Mouse (Mus musculus) midbrain, postnatal 0 days (tissue): ENCODE measurements around the gene Lag3. TPM values are rescaled to one million over a fixed set of nuclear protein-coding genes. Genes with fewer than 3 reads are reported as not detected.

Source experiments
- ATAC-seq: fragments of 200-750 bp; cut with Nextera tagmentation; 2 replicates; pipeline ENCODE4 v1.8.0; 2017; ENCODE audit warnings: moderate number of reproducible peaks, mild to moderate bottlenecking, moderate TSS enrichment, moderate library complexity; ENCODE audit not compliant: low FRiP score
- DNase-seq: peaks from one replicate; pipeline ENCODE4 v3.0.0-alpha.2; 2015; ENCODE audit warnings: low spot score
- H3K27ac ChIP-seq: fragments of 300-500 bp; sonication (generic); 2 replicates; pipeline ENCODE4 v1.5.1; 2014; ENCODE audit warnings: low read depth, mild to moderate bottlenecking, low read length, mixed read lengths
- H3K27me3 ChIP-seq: fragments of 300-500 bp; sonication (generic); 2 replicates; pipeline ENCODE4 v1.6.1; 2014; ENCODE audit warnings: low read length, control low read depth, mixed read lengths; ENCODE audit not compliant: insufficient read depth
- H3K36me3 ChIP-seq: fragments of 300-500 bp; sonication (generic); 2 replicates; pipeline ENCODE4 v1.6.1; 2014; ENCODE audit warnings: low read length, control low read depth, mixed read lengths; ENCODE audit not compliant: insufficient read depth
- H3K4me1 ChIP-seq: fragments of 300-500 bp; sonication (generic); 2 replicates; pipeline ENCODE4 v1.6.1; 2014; ENCODE audit warnings: mild to moderate bottlenecking, control low read depth, antibody characterized with exemption, low read length, mixed read lengths; ENCODE audit not compliant: insufficient read depth
- H3K4me2 ChIP-seq: fragments of 300-500 bp; sonication (generic); 2 replicates; pipeline ENCODE4 v1.6.1; 2014; ENCODE audit warnings: low read depth, mild to moderate bottlenecking, low read length, mixed read lengths; ENCODE audit not compliant: poor library complexity, severe bottlenecking
- H3K4me3 ChIP-seq: fragments of 300-500 bp; sonication (generic); 2 replicates; pipeline ENCODE4 v1.5.1; 2014; ENCODE audit warnings: low read depth, mild to moderate bottlenecking, low read length, moderate library complexity
- H3K9ac ChIP-seq: fragments of 300-500 bp; sonication (generic); replicated peaks from 2 replicates; pipeline ENCODE4 v1.6.1; 2014; ENCODE audit warnings: mild to moderate bottlenecking, low read length, moderate library complexity, mixed read lengths; ENCODE audit not compliant: poor library complexity, severe bottlenecking
- H3K9me3 ChIP-seq: fragments of 300-500 bp; sonication (generic); 2 replicates; pipeline ENCODE4 v1.6.1; 2016; ENCODE audit warnings: low read length, control low read depth
- CTCF ChIP-seq: IDR thresholded peaks from 2 replicates; pipeline ENCODE4 v1.5.1; 2016; ENCODE audit warnings: antibody characterized with exemption, mild to moderate bottlenecking
- WGBS: fragments of 180-500 bp; shearing (Covaris S2); extraction: QIAGEN DNeasy Blood & Tissue Kit; methylation state at CpG from one replicate; pipeline ENCODE4 v1.1.7; 2014; 5-methylcytosine and 5-hydroxymethylcytosine counted together
- polyA plus RNA-seq: library from polyadenylated mRNA; unstranded; fragments of >200 nt; fragmentation: Nextera tagmentation; extraction: Ambion mirVana; gene quantifications from 2 replicates; pipeline ENCODE4 v1.2.1, GENCODE M21; 2015
- total RNA-seq: library from RNA; depleted of rRNA; stranded (reverse); fragments of >200 nt; gene quantifications from 2 replicates; pipeline ENCODE4 v1.2.3, GENCODE M21; 2014; rRNA removed

Gene Lag3
- 1.1 and 2.1 TPM in 2 replicates for total RNA-seq
- 2.8 and 3.5 TPM in 2 replicates for polyA plus RNA-seq

DNA sequence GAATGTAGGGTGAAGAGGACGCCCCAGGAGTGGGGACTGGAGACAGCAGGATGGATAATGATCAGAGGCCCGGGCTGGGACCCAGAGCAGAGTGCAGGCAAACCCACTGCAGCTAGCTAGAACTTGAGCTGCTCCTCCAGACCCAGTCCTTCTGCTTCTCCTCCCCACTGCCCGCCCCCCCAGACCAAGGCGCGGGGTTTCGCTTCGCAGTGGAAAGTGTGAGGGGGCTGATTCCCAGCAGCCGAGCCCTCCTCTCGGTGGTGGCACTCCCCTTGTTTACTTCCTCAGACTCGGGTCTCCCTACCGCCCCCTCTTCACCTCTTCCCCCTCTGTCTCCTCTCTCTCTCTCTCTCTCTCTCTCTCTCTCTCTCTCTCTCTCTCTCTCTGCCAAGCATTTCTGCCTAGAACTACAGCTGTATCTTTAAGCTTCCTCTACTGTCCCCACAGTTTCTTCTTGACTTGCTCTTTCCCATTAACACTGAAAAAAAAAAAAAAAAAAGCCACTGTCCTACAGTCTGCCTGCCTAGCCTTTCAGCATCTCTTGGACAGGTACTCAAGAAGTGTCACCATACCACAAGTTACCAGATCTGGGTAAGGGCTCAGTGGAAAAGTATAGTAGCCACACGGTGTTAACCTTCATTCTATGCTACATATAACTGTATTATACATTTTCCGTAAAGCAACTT is at the start of gene Lag3:
Gene Lag3 (minus strand): TSS at position 173 of the 686 bp plus-strand sequence.
- peaks cover 11% of the 10 kb centered on the region; the same call in 1 of the 2 replicates for H3K4me1 ChIP-seq
- peaks cover 22% of the 10 kb centered on the region for H3K36me3 ChIP-seq
- H3K9me3 ChIP-seq = no peaks in the 10 kb centered on the region
- H3K4me3 ChIP-seq = no peak within 1 kb of the TSS
- no peak within 1 kb of the TSS for H3K9ac ChIP-seq
- H3K27ac ChIP-seq = no peak within 1 kb of the TSS
- no peak within 1 kb of the TSS for H3K4me2 ChIP-seq
- WGBS = 28% methylated on average over 12 of the region's 13 CpGs
- H3K27me3 ChIP-seq = no peaks in the 10 kb centered on the region
- no peak for TF ChIP-seq CTCF
- DNase-seq = no peak
- ATAC-seq = no peak

DNA sequence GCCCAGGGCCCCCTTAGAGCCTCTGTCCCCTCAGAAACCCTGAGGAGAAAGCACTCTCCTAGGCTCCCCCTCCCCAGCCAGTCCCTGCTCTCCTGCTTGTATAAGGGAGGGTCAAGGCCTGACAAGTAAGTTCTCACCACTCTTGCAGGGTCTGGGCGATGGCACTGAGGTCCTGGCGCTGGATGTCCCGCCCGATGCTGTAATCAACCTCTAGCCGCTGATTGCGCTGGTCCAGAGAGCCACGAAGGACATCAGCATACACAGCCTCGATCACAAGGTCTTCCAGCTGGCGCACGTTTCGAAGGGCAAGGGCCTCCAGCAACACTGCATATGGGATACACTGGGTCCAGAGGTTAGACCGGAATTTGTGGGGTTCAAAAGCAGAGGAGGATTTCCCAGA is 49.5 kb upstream of the Lag3 start:
- Histone ChIP-seq H3K27me3 (no peaks in the 10 kb centered on the region), H3K4me3 (no peak overlapping the region), H3K9me3 (no peaks in the 10 kb centered on the region), H3K9ac (no peak overlapping the region), H3K4me2 (no peak overlapping the region), H3K4me1 (peaks cover 8% of the 10 kb centered on the region), H3K36me3 (peaks cover 48% of the 10 kb centered on the region), H3K27ac (no peak overlapping the region)
- WGBS = 92% methylated on average over 12 of the region's 12 CpGs
- no peak for TF ChIP-seq CTCF
- DNase-seq = no peak
- ATAC-seq = no peak

DNA sequence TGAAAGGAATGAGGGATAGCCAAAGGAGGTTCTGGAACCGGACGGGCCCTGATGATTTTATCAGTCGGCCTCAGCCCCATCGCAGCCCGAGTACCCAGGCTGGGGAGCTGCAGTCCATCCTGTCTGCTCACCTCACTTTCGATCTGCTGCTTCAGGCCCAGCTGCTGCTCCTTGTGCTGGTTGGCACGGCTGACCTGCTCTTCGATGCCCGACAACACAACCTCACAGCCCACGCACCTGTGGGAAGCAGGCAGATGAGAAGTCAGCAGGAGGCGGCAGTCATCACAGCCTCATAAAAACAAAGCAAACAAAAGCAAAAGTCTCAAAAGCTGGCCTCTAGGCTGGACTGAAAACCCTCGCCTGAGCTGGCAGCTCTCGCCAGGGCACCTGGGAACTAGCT is 48.5 kb upstream of the Lag3 start:
- no peaks in the 10 kb centered on the region for H3K27me3 ChIP-seq
- H3K9ac ChIP-seq = no peak overlapping the region
- no peak for ATAC-seq
- no peak overlapping the region for H3K4me2 ChIP-seq
- H3K27ac ChIP-seq = no peak overlapping the region
- peaks cover 50% of the 10 kb centered on the region for H3K36me3 ChIP-seq
- H3K4me1 ChIP-seq = peaks cover 7% of the 10 kb centered on the region
- no peak for TF ChIP-seq CTCF
- WGBS = 92% methylated on average over 13 of the region's 13 CpGs
- H3K9me3 ChIP-seq = no peaks in the 10 kb centered on the region
- no peak overlapping the region for H3K4me3 ChIP-seq
- DNase-seq = no peak

DNA sequence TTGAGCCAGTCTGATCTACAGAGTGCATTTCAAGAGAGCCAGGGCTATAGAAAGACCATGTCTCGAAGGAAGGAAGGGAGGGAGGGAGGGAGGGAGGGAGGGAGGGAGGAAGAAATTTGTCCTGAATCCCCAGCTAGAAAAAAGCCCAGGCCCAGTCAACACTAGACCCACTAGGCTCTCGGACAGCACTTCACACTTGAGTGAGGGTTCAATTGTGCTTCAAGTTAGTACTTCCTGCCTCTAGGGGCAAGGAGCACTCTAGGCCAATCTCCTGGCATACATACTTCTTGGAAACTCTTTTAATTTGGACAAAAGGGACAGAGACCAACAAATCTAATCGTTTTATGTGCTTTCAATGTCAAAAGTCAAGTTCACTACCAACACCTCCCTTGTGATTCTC is 46.6 kb upstream of the Lag3 start:
- H3K36me3 ChIP-seq = peaks cover 50% of the 10 kb centered on the region
- no peaks in the 10 kb centered on the region for H3K4me1 ChIP-seq
- H3K4me3 ChIP-seq = no peak overlapping the region
- no peak overlapping the region for H3K27ac ChIP-seq
- 82% methylated on average over 3 of the region's 3 CpGs for WGBS
- no peak overlapping the region for H3K9ac ChIP-seq
- no peak for TF ChIP-seq CTCF
- no peak for ATAC-seq
- no peaks in the 10 kb centered on the region for H3K27me3 ChIP-seq
- no peak for DNase-seq
- no peak overlapping the region for H3K4me2 ChIP-seq
- no peaks in the 10 kb centered on the region for H3K9me3 ChIP-seq

DNA sequence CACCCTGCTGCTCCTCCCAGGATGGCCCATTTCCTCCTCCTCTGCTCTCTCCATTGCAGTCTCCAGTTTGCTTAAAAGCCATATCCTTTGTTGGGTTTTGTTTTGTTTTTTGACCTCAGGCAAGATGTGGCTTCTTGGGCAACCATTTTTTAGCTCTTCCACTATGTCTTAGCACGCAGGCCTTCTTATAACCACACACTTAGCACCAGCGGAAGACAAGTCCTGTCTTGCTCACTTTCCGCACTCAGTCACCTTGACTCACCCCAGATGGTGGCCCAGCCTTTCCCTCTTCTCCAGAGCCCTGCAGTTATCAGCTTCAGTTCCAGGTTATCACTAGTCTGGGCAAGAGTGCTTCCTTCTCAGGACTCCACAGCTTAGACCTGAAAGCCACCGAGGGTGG is 43.7 kb upstream of the Lag3 start:
- H3K36me3 ChIP-seq = peaks cover 31% of the 10 kb centered on the region
- WGBS = 95% methylated on average over 4 of the region's 4 CpGs
- ATAC-seq = no peak
- no peaks in the 10 kb centered on the region for H3K4me1 ChIP-seq
- no peak overlapping the region for H3K4me3 ChIP-seq
- no peak for DNase-seq
- no peak overlapping the region for H3K27ac ChIP-seq
- no peak for TF ChIP-seq CTCF
- no peak overlapping the region for H3K4me2 ChIP-seq
- no peaks in the 10 kb centered on the region for H3K27me3 ChIP-seq
- H3K9me3 ChIP-seq = no peaks in the 10 kb centered on the region
- no peak overlapping the region for H3K9ac ChIP-seq

DNA sequence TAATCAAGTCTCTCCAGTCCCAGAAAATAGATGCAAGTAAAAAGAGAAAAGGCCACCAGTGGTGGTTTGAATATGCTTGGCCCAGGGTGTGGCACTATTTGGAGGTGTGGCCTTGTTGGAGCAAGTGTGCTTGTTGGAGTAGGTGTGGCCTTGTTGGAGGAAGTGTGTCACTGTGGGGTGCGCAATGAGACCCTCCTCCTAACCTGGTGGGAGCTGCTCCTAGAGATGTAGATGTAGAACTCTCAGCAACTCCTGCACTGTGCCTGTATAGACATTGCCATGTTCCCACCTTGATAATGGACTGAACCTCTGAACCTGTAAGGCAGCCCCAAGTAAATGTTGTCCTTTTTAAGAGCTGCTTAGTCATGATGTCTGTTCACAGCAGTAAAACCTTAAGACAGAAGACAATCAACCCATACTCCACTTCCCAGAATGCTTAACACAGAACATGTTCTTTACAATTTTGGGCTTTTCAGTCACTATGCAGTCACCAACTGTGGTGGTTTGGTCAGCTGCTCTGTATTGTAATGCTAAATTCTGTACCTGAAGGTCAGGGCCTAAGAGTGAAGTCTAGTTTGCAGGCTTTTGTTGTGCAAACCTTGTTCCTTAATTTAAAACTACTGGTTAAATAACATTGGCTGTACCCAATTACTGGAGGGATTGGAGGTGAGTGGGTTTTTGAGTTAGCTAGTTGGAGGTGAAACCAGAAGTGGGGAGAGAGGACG is 42.6 kb upstream of the Lag3 start:
- no peak for TF ChIP-seq CTCF
- Histone ChIP-seq H3K9me3 (no peaks in the 10 kb centered on the region), H3K4me2 (no peak overlapping the region), H3K9ac (no peak overlapping the region), H3K27me3 (no peaks in the 10 kb centered on the region), H3K4me1 (no peaks in the 10 kb centered on the region), H3K4me3 (no peak overlapping the region), H3K27ac (no peak overlapping the region), H3K36me3 (peaks cover 21% of the 10 kb centered on the region)
- ATAC-seq (no peak), DNase-seq (no peak)
- WGBS = 90% methylated on average over 2 of the region's 2 CpGs
